Mouse (Mus musculus) forebrain, embryonic 11.5 days (tissue): ENCODE data around the gene Sap30bp. TPM values are rescaled to one million over a fixed set of nuclear protein-coding genes. Genes with fewer than 3 reads are reported as not detected.

ENCODE experiments used
- ATAC-seq: fragments of 200-750 bp; cut with Nextera tagmentation; replicated peaks from 2 replicates; pipeline ENCODE4 v1.8.0; 2017; ENCODE audit warnings: moderate TSS enrichment; ENCODE audit not compliant: low FRiP score
- DNase-seq: peaks from one replicate; pipeline ENCODE4 v3.0.0-alpha.2; 2017; ENCODE audit warnings: low spot score
- H3K27ac ChIP-seq: fragments of 300-500 bp; sonication (generic); 2 replicates; pipeline ENCODE4 v1.5.1; 2014; ENCODE audit warnings: low read depth, low read length
- H3K27me3 ChIP-seq: fragments of 300-500 bp; sonication (generic); 2 replicates; pipeline ENCODE4 v1.6.1; 2014; ENCODE audit warnings: mild to moderate bottlenecking, low read length, mixed read lengths; ENCODE audit not compliant: control insufficient read depth, insufficient read depth
- H3K36me3 ChIP-seq: fragments of 300-500 bp; sonication (generic); 2 replicates; pipeline ENCODE4 v1.6.1; 2014; ENCODE audit warnings: mild to moderate bottlenecking, low read length, moderate library complexity, mixed read lengths; ENCODE audit not compliant: control insufficient read depth, insufficient read depth
- H3K4me1 ChIP-seq: fragments of 300-500 bp; sonication (generic); replicated peaks from 2 replicates; pipeline ENCODE4 v1.6.1; 2014; ENCODE audit warnings: low read length, mixed read lengths; ENCODE audit not compliant: control insufficient read depth, insufficient read depth
- H3K4me2 ChIP-seq: fragments of 300-500 bp; sonication (generic); 2 replicates; pipeline ENCODE4 v1.6.1; 2014; ENCODE audit warnings: low read depth, mild to moderate bottlenecking, low read length, moderate library complexity, mixed read lengths; ENCODE audit not compliant: severe bottlenecking
- H3K4me3 ChIP-seq: fragments of 300-500 bp; sonication (generic); 2 replicates; pipeline ENCODE4 v1.5.1; 2014; ENCODE audit warnings: low read depth, low read length
- H3K9ac ChIP-seq: fragments of 300-500 bp; sonication (generic); 2 replicates; pipeline ENCODE4 v1.6.1; 2014; ENCODE audit warnings: low read length
- H3K9me3 ChIP-seq: fragments of 300-500 bp; sonication (generic); 2 replicates; pipeline ENCODE4 v1.6.1; 2016; ENCODE audit warnings: low read length, mixed read lengths; ENCODE audit not compliant: control insufficient read depth
- WGBS: fragments of 180-500 bp; shearing (Covaris S2); extraction: QIAGEN DNeasy Blood & Tissue Kit; methylation state at CpG from one replicate; pipeline ENCODE4 v1.1.7; 2014; 5-methylcytosine and 5-hydroxymethylcytosine counted together
- polyA plus RNA-seq: library from polyadenylated mRNA; unstranded; fragments of >200 nt; fragmentation: Nextera tagmentation; extraction: Ambion mirVana; gene quantifications from 2 replicates; pipeline ENCODE4 v1.2.1, GENCODE M21; 2014

The Sap30bp gene
- polyA plus RNA-seq, 1 experiment from 2014 or later = 55.2 TPM

- Histone ChIP-seq H3K4me2 (peak overlapping the region; percentile 87), H3K36me3 (0 out of 2 replicates have a peak, but pooled peaks cover 4% of the 10 kb centered on the region), H3K4me1 (peaks cover 14% of the 10 kb centered on the region), H3K9ac (peak overlapping the region; percentile 91), H3K27me3 (no peaks in the 10 kb centered on the region), H3K9me3 (no peaks in the 10 kb centered on the region), H3K27ac (no peak overlapping the region), H3K4me3 (peak overlapping the region; percentile 97)
- DNase-seq = no peak
- under 1% methylated on average over 16 of the region's 16 CpGs for WGBS
- peak; percentile 51; the same call in 1 of the 2 replicates for ATAC-seq
Measured at GRCm38 (mm10) chr11:115933747-115934110, 647 bp downstream of the Sap30bp start.

- Histone ChIP-seq H3K27me3 (no peaks in the 10 kb centered on the region), H3K9ac (no peak overlapping the region), H3K27ac (no peak overlapping the region), H3K36me3 (peaks cover 4% of the 10 kb centered on the region; the same call in 1 of the 2 replicates), H3K9me3 (no peaks in the 10 kb centered on the region), H3K4me1 (no peaks in the 10 kb centered on the region), H3K4me3 (no peak overlapping the region), H3K4me2 (no peak overlapping the region)
- DNase-seq (peak; percentile 71), ATAC-seq (no peak)
- 42% methylated on average over 6 of the region's 6 CpGs for WGBS
Measured at GRCm38 (mm10) chr11:115939690-115940329, 6.7 kb downstream of the Sap30bp start.

- Histone ChIP-seq H3K9ac (no peak overlapping the region), H3K36me3 (peaks cover 4% of the 10 kb centered on the region; the same call in 1 of the 2 replicates), H3K4me3 (no peak overlapping the region), H3K4me2 (no peak overlapping the region), H3K4me1 (no peaks in the 10 kb centered on the region), H3K9me3 (no peaks in the 10 kb centered on the region), H3K27ac (no peak overlapping the region), H3K27me3 (no peaks in the 10 kb centered on the region)
- ATAC-seq = no peak
- DNase-seq = no peak
- 89% methylated on average over 7 of the region's 7 CpGs for WGBS
Measured at GRCm38 (mm10) chr11:115941980-115942379, 8.9 kb downstream of the Sap30bp start.

GRCm38 (mm10) chr11:115945247-115945646 is 12.2 kb downstream of the Sap30bp start:
- Histone ChIP-seq H3K9me3 (no peaks in the 10 kb centered on the region), H3K27ac (no peak overlapping the region), H3K4me2 (no peak overlapping the region), H3K4me3 (no peak overlapping the region), H3K9ac (no peak overlapping the region), H3K4me1 (no peaks in the 10 kb centered on the region), H3K27me3 (no peaks in the 10 kb centered on the region), H3K36me3 (no peaks in the 10 kb centered on the region; the same call in 1 of the 2 replicates)
- WGBS = 90% methylated on average over 8 of the region's 8 CpGs
- DNase-seq = no peak
- no peak for ATAC-seq

GRCm38 (mm10) chr11:115946221-115946828 is 13.2 kb downstream of the Sap30bp start:
- ATAC-seq (no peak), DNase-seq (no peak)
- Histone ChIP-seq H3K4me3 (no peak overlapping the region), H3K36me3 (no peaks in the 10 kb centered on the region; the same call in 1 of the 2 replicates), H3K9me3 (no peaks in the 10 kb centered on the region), H3K4me1 (no peaks in the 10 kb centered on the region), H3K4me2 (no peak overlapping the region), H3K27ac (no peak overlapping the region), H3K27me3 (no peaks in the 10 kb centered on the region), H3K9ac (no peak overlapping the region)
- WGBS = 92% methylated on average over 9 of the region's 9 CpGs

GRCm38 (mm10) chr11:115948316-115948715 is 15.2 kb downstream of the Sap30bp start:
- H3K27me3 ChIP-seq = no peaks in the 10 kb centered on the region
- H3K27ac ChIP-seq = no peak overlapping the region
- no peak overlapping the region for H3K9ac ChIP-seq
- no peaks in the 10 kb centered on the region for H3K4me1 ChIP-seq
- DNase-seq = no peak
- H3K4me3 ChIP-seq = no peak overlapping the region
- no peak overlapping the region for H3K4me2 ChIP-seq
- WGBS = 95% methylated on average over 9 of the region's 9 CpGs
- H3K9me3 ChIP-seq = no peaks in the 10 kb centered on the region
- no peaks in the 10 kb centered on the region; the same call in 1 of the 2 replicates for H3K36me3 ChIP-seq
- ATAC-seq = no peak

- 90% methylated on average over 2 of the region's 2 CpGs for WGBS
- ATAC-seq (no peak), DNase-seq (no peak)
- Histone ChIP-seq H3K4me2 (no peak overlapping the region), H3K4me3 (no peak overlapping the region), H3K36me3 (no peaks in the 10 kb centered on the region; the same call in 1 of the 2 replicates), H3K27me3 (no peaks in the 10 kb centered on the region), H3K4me1 (no peaks in the 10 kb centered on the region), H3K9ac (no peak overlapping the region), H3K9me3 (no peaks in the 10 kb centered on the region), H3K27ac (no peak overlapping the region)
Measured at GRCm38 (mm10) chr11:115950719-115951118, 17.6 kb downstream of the Sap30bp start.

GRCm38 (mm10) chr11:115954712-115955111 is 21.6 kb downstream of the Sap30bp start:
- WGBS = 94% methylated on average over 5 of the region's 5 CpGs
- H3K4me2 ChIP-seq = no peak overlapping the region
- H3K9ac ChIP-seq = no peak overlapping the region
- H3K9me3 ChIP-seq = no peaks in the 10 kb centered on the region
- no peaks in the 10 kb centered on the region; the same call in none of the 2 replicates for H3K4me1 ChIP-seq
- DNase-seq (no peak), ATAC-seq (no peak)
- H3K36me3 ChIP-seq = peaks cover 6% of the 10 kb centered on the region; the same call in 1 of the 2 replicates
- H3K27me3 ChIP-seq = no peaks in the 10 kb centered on the region
- H3K4me3 ChIP-seq = no peak overlapping the region
- no peak overlapping the region for H3K27ac ChIP-seq
